Mouse (Mus musculus): Measurements from ENCODE around the gene Dync1h1. TPM values are rescaled to one million over a fixed set of nuclear protein-coding genes. Genes with fewer than 3 reads are reported as not detected.

The Dync1h1 gene
- total RNA-seq, 2 experiments from 2014 or later = 280 to 298 TPM

- Histone ChIP-seq H3K4me3 (no peak overlapping the region), H3K27ac (no peak overlapping the region)
- DNase-seq (ENCODE audit: low spot score in 2 of 2) = no peak
- no peak for TF ChIP-seq CTCF (conservative IDR thresholded peaks at IDR 0.05)
Observed at GRCm38 (mm10) chr12:110575926-110576325, 25.3 kb upstream of the Dync1h1 start.

- no peak for TF ChIP-seq CTCF (conservative IDR thresholded peaks at IDR 0.05)
- DNase-seq (ENCODE audit: low spot score in 2 of 2) = no peak
- Histone ChIP-seq H3K4me3 (no peak overlapping the region), H3K27ac (no peak overlapping the region)
Observed at GRCm38 (mm10) chr12:110578333-110578732, 22.9 kb upstream of the Dync1h1 start.

- DNase-seq (ENCODE audit: low spot score in 2 of 2) = no peak
- Histone ChIP-seq H3K4me3 (no peak overlapping the region), H3K27ac (no peak overlapping the region)
- TF ChIP-seq CTCF (conservative IDR thresholded peaks at IDR 0.05) = no peak
Observed at GRCm38 (mm10) chr12:110588622-110589021, 12.6 kb upstream of the Dync1h1 start.

DNA sequence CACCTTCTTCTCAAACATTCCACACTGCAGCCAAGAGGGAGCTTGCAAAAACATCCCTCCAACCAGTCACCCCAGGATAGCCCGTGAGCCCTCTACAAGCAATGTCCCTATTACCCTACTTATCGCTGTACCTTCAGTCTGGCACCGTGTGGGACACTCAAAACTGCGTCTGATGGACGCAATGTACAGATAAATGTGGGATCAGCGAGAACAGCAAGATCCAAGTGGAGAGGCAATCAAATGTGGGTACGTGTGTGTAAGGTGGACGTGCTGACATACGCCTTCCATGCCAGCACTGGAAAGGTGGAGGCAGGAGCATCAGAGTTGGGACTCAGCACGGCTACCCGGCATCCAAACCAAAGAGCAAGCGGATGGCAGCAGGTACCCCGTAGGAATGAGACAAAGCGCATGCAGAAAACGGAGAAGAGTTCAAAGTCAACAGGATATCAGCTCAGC lies 10.4 kb upstream of the Dync1h1 start:
- Histone ChIP-seq H3K4me3 (peak overlapping the region; percentile 80), H3K27ac (peak overlapping the region; percentile 100)
- DNase-seq (ENCODE audit: low spot score in 2 of 2) = no peak
- no peak for TF ChIP-seq CTCF (conservative IDR thresholded peaks at IDR 0.05)

GRCm38 (mm10) chr12:110591260-110591883 lies 9.9 kb upstream of the Dync1h1 start:
- peak overlapping the region; percentile 100 for H3K27ac ChIP-seq
- DNase-seq (ENCODE audit: low spot score in 2 of 2) = peak; percentile 99 to 100
- TF ChIP-seq CTCF (conservative IDR thresholded peaks at IDR 0.05) = 0 out of 2 replicates have a peak, but pooled peaks have one; percentile 6
- peak overlapping the region; percentile 80 for H3K4me3 ChIP-seq

DNA sequence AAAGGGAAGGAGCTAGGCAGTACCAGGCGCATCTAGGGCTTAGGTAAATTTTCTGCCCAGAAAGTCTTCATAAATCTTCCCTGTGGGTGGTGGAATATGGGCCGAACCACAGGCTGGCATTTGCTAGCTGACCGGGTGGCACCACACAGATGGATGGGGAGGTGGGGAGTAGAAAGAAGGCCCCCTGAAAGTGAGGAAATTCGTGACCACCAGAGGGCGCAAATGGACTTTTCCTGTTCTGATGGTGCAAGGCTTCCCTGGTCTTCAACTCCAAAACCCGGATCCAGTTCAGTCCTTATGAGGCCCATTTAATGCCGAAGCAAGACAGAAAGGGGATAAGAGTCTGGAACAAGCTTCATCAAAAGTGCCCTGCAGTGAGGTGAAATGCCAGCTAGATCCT lies 2.7 kb upstream of the Dync1h1 start:
- Histone ChIP-seq H3K27ac (peak overlapping the region; percentile 47; the same call in 1 of the 2 replicates), H3K4me3 (no peak overlapping the region)
- DNase-seq (ENCODE audit: low spot score in 2 of 2) = peak; percentile 65 to 81
- peak; percentile 86 for TF ChIP-seq CTCF (conservative IDR thresholded peaks at IDR 0.05)

DNA sequence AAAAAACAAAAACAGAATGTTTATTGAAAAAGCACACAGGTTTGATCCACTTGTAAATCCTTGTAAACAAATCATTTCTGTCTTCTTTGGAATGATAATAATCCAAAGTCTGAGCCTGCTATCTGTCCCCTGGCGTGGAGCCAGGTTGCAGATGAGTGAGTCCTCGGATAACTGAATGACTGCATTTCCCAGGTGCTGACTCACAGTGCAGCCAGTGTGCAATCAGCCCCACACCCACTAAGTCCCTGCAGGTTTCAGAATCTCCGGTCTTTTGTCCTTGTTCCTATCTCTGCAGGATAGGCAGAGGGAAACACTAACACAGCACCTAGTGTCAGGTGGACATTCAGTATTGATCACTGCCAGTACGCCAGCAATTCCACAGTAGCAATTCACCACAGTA lies 1.5 kb upstream of the Dync1h1 start:
- Histone ChIP-seq H3K27ac (peak overlapping the region; percentile 99; the same call in 1 of the 2 replicates), H3K4me3 (peak overlapping the region; percentile 76)
- DNase-seq (ENCODE audit: low spot score in 2 of 2) = no peak

GRCm38 (mm10) chr12:110600225-110600991 lies 844 bp upstream of the Dync1h1 start:
- DNase-seq (ENCODE audit: low spot score in 2 of 2) = peak in 1 of 2 experiments; percentile 29
- TF ChIP-seq CTCF (conservative IDR thresholded peaks at IDR 0.05) = no peak
- Histone ChIP-seq H3K27ac (peak overlapping the region; percentile 99), H3K4me3 (peak overlapping the region; percentile 76)

More for the DNA sequence above, 1.5 kb upstream of the Dync1h1 start:
- no peak for TF ChIP-seq CTCF (conservative IDR thresholded peaks at IDR 0.05)

DNA sequence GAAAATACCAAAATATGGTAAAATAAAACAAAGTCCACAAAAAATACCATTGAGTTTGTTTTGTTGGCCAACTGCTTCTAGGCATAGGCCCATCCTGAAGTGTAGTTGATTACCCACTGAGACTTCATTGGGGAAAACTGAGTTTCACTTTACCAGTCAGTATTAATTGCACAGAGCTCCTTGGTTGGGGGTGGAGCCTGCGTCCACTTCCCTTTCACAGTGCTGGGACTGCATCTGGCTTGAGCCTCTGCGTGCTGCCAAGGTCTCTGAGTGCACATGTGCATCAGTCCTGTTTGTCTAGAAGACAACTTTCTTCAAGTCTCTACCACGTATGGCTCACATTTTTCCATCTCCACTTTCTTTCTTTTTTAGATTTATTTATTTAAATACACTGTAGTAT lies 4.9 kb downstream of the Dync1h1 start:
- no peak for DNase-seq (ENCODE audit: low spot score in 2 of 2)
- H3K27ac ChIP-seq = no peak overlapping the region
- H3K4me3 ChIP-seq = no peak overlapping the region
- no peak for TF ChIP-seq CTCF (conservative IDR thresholded peaks at IDR 0.05)

DNA sequence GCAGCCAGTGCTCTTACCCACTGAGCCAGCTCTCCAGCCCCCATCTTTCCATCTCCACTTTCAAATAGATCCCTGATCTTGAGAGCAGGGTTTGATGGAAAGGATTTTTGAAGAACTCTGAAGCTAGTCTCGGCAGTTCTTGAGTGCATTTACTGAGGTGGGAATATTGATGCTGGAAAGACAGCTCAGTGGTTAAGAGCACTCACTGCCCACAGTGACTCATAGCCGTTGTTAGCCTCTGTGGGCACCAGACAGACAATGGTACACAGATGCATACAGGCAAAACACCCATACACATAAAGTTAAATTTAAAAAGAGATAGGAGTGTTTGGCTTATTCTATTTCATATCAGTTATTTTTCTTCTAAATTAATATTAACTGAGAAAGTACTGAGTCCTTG lies 5.4 kb downstream of the Dync1h1 start:
- no peak for TF ChIP-seq CTCF (conservative IDR thresholded peaks at IDR 0.05)
- Histone ChIP-seq H3K27ac (no peak overlapping the region), H3K4me3 (no peak overlapping the region)
- no peak for DNase-seq (ENCODE audit: low spot score in 2 of 2)

DNA sequence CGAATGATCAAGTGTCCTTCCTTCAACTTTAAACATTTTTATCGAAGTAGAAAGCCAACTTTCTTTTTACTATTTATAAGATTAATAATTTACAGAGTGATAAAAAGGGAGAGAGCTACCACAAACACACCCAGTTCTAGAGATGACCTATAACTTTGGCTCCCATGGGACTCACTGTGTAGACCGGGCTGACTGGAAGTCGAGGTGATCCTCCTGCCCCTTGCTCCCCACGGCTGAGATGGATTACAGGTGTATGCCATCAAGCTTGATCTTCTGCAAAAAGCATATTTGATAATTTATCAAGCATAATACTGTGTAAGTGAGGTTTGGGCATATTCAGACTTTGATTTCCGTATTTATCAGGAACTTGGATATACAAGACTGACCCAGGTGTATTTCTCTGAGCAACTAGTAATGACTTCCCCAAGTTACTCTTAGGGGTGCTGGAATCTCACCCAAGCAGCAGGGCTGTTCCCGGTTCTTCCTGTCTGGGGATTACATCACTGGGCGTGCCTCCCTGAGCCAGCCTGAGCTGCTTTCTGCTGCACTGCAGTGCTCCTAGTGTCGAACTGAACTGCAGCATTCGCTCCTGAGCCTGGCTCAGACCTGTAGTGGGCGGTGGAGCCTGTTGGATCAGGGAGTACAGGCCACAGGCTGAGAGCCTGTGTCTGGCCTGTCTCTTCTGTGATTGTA lies 7.4 kb downstream of the Dync1h1 start:
- Histone ChIP-seq H3K4me3 (no peak overlapping the region), H3K27ac (no peak overlapping the region; the same call in 1 of the 2 replicates)
- peak; percentile 60 for TF ChIP-seq CTCF (conservative IDR thresholded peaks at IDR 0.05)
- DNase-seq (ENCODE audit: low spot score in 2 of 2) = peak in 1 of 2 experiments; percentile 42

DNA sequence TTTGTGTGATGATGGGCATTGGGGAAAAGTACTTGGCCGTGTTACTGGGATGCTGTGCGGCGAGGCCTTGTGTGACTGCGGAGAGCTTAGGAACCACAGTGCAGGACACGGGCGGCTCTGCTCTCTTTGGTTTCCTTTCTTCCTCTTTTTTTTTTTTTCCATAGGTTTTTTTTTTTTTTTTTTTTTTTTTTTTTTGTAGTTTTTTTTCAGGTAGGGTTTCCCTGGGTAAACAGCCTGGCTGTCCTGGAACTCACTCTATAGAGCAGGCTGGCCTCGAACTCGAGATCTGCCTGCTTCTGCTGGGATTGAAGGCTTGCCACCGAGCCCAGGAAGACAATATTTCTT lies 7.9 kb downstream of the Dync1h1 start:
- no peak for DNase-seq (ENCODE audit: low spot score in 2 of 2)
- no peak for TF ChIP-seq CTCF (conservative IDR thresholded peaks at IDR 0.05)
- no peak overlapping the region for H3K4me3 ChIP-seq
- H3K27ac ChIP-seq = no peak overlapping the region; the same call in 1 of the 2 replicates

- no peak overlapping the region for H3K27ac ChIP-seq
- no peak overlapping the region for H3K4me3 ChIP-seq
- TF ChIP-seq CTCF (conservative IDR thresholded peaks at IDR 0.05) = no peak
- DNase-seq (ENCODE audit: low spot score in 2 of 2) = no peak
Observed at GRCm38 (mm10) chr12:110610713-110611112, 9.5 kb downstream of the Dync1h1 start.
